Mouse (Mus musculus) thymus, adult 2 months (tissue): Measurements from ENCODE around the gene Rnf186.
A peak's percentile ranks its signal among the peaks of the same experiment; 100 is the strongest.

Source experiments
- CTCF ChIP-seq: fragments of 200-500 bp; IDR thresholded peaks from 2 replicates; pipeline ENCODE4 v1.5.1; 2012; ENCODE audit warnings: mild to moderate bottlenecking, control low read depth, low read length, moderate library complexity, borderline replicate concordance; ENCODE audit not compliant: control insufficient read depth, poor library complexity, insufficient read depth; ENCODE audit errors: extremely low read depth
- POLR2A ChIP-seq: fragments of 200-500 bp; IDR thresholded peaks from 2 replicates; pipeline ENCODE4 v1.6.1; 2012; ENCODE audit warnings: mild to moderate bottlenecking, low read length, control low read depth, moderate library complexity; ENCODE audit not compliant: control insufficient read depth, poor library complexity, insufficient read depth; ENCODE audit errors: extremely low read depth

DNA sequence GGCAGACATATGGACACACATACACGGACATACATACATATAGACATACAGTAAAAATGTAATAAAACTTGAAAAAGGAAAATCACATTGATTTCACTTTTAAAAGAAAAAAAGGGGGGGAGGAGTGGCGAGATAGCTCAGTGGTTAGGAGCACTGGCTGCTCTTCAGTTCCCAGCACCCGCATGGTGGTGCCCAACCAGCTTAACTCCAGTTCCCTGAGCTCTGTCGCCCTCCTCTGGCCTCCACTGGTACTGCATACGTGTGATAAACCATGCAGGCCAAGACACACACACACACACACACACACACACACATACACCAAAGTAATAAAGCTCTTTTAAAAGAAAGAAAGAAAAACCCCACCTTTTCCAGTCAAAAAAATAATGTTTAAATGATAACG, 47.9 kb downstream of the Rnf186 start:
- TF ChIP-seq POLR2A (no peak), CTCF (peak; percentile 57; the same call in 1 of the 2 replicates)
